Mouse (Mus musculus) myocyte (in vitro differentiated cells): ENCODE results near the gene Spty2d1.

Experiments
- CEBPB ChIP-seq: IDR thresholded peaks from 2 replicates; pipeline ENCODE4 v1.6.1; 2011; ENCODE audit warnings: mild to moderate bottlenecking, moderate library complexity; ENCODE audit not compliant: poor library complexity, insufficient read depth, severe bottlenecking
- E2F4 ChIP-seq: IDR thresholded peaks from one replicate; pipeline ENCODE4 v1.6.1; 2011; ENCODE audit warnings: mild to moderate bottlenecking, control low read depth, moderate library complexity; ENCODE audit not compliant: insufficient read depth
- MAX ChIP-seq: IDR thresholded peaks from one replicate; pipeline ENCODE4 v1.6.1; 2011; ENCODE audit warnings: low read depth, mild to moderate bottlenecking, control low read depth
- MYOD1 ChIP-seq, 3 experiments: IDR thresholded peaks; one replicate each; pipeline ENCODE4 v1.6.1; 2011; ENCODE audit warnings: control low read depth in 2 of 3, low read depth in 2 of 3, mild to moderate bottlenecking in 2 of 3, moderate library complexity in 1 of 3; ENCODE audit not compliant: insufficient read length in 2 of 3, control insufficient read depth in 1 of 3
- MYOG ChIP-seq, 3 experiments: IDR thresholded peaks; one replicate each; pipeline ENCODE4 v1.6.1; 2011; ENCODE audit warnings: control low read depth in 2 of 3, low read depth in 2 of 3, mild to moderate bottlenecking in 2 of 3; ENCODE audit not compliant: insufficient read length in 2 of 3, control insufficient read depth in 1 of 3, insufficient read depth in 1 of 3
- POLR2A ChIP-seq: IDR thresholded peaks from one replicate; pipeline ENCODE4 v1.6.1; 2011; ENCODE audit warnings: low read depth, mild to moderate bottlenecking, control low read depth, moderate library complexity; ENCODE audit not compliant: insufficient read length
- POLR2AphosphoS2 ChIP-seq: IDR thresholded peaks from one replicate; pipeline ENCODE4 v1.6.1; 2011; ENCODE audit warnings: low read depth, control low read depth; ENCODE audit not compliant: insufficient read length
- REST ChIP-seq: IDR thresholded peaks from one replicate; pipeline ENCODE4 v1.6.1; 2011; ENCODE audit warnings: mild to moderate bottlenecking, control low read depth, moderate library complexity; ENCODE audit not compliant: insufficient read depth, insufficient read length
- SRF ChIP-seq: IDR thresholded peaks from one replicate; pipeline ENCODE4 v1.6.1; 2011; ENCODE audit warnings: low read depth; ENCODE audit not compliant: control insufficient read depth, insufficient read length
- TCF12 ChIP-seq: IDR thresholded peaks from one replicate; pipeline ENCODE4 v1.6.1; 2011; ENCODE audit warnings: mild to moderate bottlenecking, control low read depth; ENCODE audit not compliant: poor library complexity, insufficient read depth, severe bottlenecking
- TCF3 ChIP-seq: IDR thresholded peaks from one replicate; pipeline ENCODE4 v1.6.1; 2011; ENCODE audit warnings: low read depth, control low read depth; ENCODE audit not compliant: insufficient read length
- USF1 ChIP-seq: IDR thresholded peaks from one replicate; pipeline ENCODE4 v1.6.1; 2011; ENCODE audit warnings: low read depth, mild to moderate bottlenecking, control low read depth, moderate library complexity

DNA sequence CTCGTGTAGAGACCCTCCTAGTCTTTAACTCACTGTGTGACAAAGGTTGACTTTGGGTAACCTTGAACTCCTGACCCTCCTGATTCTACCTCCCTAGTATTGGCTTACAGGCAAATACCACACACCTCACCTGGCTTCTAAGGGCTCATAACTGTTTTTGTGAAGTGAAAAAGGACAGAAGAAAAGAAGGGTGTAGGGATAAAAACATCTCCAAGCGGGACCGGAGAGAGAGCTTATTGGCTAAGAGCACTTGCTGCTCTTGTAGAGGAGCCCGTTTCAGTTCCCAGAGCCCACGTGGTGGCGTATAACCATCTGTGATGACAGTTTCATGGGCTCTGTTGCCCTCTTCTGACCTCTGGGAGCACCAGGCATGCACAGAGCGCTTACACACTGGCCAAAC lies 8.9 kb upstream of the Spty2d1 start:
- TF ChIP-seq USF1: no peak
- no peak for TF ChIP-seq SRF
- TF ChIP-seq POLR2A: no peak
- no peak for TF ChIP-seq POLR2AphosphoS2
- no peak for TF ChIP-seq MAX
- TF ChIP-seq E2F4: no peak
- no peak for TF ChIP-seq CEBPB
- TF ChIP-seq TCF12: no peak
- TF ChIP-seq MYOG (IDR thresholded peaks at IDR 0.05; ENCODE audit: control insufficient read depth in 1 of 3, insufficient read depth in 1 of 3, insufficient read length in 2 of 3, low read depth in 2 of 3): no peak
- TF ChIP-seq MYOD1 (IDR thresholded peaks at IDR 0.05; ENCODE audit: control insufficient read depth in 1 of 3, insufficient read length in 2 of 3, low read depth in 2 of 3): no peak
- TF ChIP-seq REST: no peak
- TF ChIP-seq TCF3: no peak
